Mouse (Mus musculus): ENCODE data around the gene Ube4a. TPM values are rescaled to one million over a fixed set of nuclear protein-coding genes. Genes with fewer than 3 reads are reported as not detected.

Gene Ube4a
- polyA plus RNA-seq, 1 experiment from 2014 or later = 26.3 TPM

DNA sequence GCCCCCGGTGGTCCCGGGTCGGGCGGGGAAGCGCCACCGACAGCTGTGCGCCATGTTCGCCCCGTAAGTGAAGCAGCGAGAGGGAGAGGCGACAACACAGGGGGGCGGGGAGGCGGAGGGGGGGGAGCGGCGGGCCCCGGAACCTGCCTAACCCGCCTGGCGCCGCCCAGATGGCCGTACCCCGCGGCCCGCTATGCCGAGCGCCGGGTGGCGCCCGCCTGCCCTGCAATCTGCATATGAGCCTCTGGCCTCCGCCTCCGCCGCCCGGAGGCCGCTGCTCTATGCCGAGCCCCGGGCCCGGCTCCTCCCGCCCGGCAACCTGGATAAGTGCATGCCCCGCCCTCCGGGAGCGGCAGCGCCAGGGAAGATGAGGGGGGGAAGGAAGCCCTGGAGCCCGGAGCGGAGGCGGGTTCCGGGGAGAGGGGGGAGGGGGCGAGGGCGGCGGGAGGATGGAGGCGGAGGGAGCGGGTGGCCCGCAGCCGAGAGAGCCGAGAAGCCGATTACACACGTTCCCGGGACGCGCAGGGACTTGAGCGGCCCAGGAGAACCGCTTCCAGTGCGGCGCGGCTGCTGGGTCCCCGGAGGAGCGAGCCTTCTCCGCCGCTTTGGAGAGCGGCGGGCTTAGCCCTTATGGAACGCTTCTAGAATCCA is 84.1 kb downstream of the Ube4a start, which contains the start of gene Kmt2a:
Kmt2a (minus strand) TSS at position 76 of the 651 bp plus-strand sequence.
- ATAC-seq (ENCODE audit: low read depth) = peak; percentile 88
- Histone ChIP-seq H3K9ac (ENCODE audit: low read length) (peak within 1 kb of the TSS; percentile 97), H3K9me3 (ENCODE audit: control insufficient read depth, low read length) (no peaks in the 10 kb centered on the region), H3K27ac (ENCODE audit: low read length) (peak within 1 kb of the TSS; percentile 98), H3K4me1 (replicated peaks; ENCODE audit: control insufficient read depth, insufficient read depth, low read length) (peaks cover 25% of the 10 kb centered on the region), H3K36me3 (ENCODE audit: control insufficient read depth, insufficient read depth, low read length) (no peaks in the 10 kb centered on the region), H3K4me2 (ENCODE audit: low read depth, low read length) (peak within 1 kb of the TSS; percentile 98), H3K27me3 (ENCODE audit: control insufficient read depth, insufficient read depth, low read depth, low read length) (no peaks in the 10 kb centered on the region), H3K4me3 (ENCODE audit: low read length) (peak within 1 kb of the TSS; percentile 97)
- WGBS = under 1% methylated on average over 38 of the region's 71 CpGs

- Histone ChIP-seq H3K36me3 (ENCODE audit: control insufficient read depth, insufficient read depth, low read length) (no peaks in the 10 kb centered on the region), H3K9ac (ENCODE audit: low read length) (peak overlapping the region; percentile 97), H3K27me3 (ENCODE audit: control insufficient read depth, insufficient read depth, low read depth, low read length) (no peaks in the 10 kb centered on the region), H3K4me3 (ENCODE audit: low read length) (peak overlapping the region; percentile 97), H3K4me2 (ENCODE audit: low read depth, low read length) (peak overlapping the region; percentile 95), H3K4me1 (replicated peaks; ENCODE audit: control insufficient read depth, insufficient read depth, low read length) (peaks cover 25% of the 10 kb centered on the region), H3K27ac (ENCODE audit: low read length) (peak overlapping the region; percentile 93), H3K9me3 (ENCODE audit: control insufficient read depth, low read length) (no peaks in the 10 kb centered on the region)
- WGBS = under 1% methylated on average over 40 of the region's 44 CpGs
- ATAC-seq (ENCODE audit: low read depth) = peak; percentile 7; the same call in 1 of the 2 replicates
Measured at GRCm38 (mm10) chr9:44880309-44881081, 84.9 kb downstream of the Ube4a start.

- peak overlapping the region; percentile 95 for H3K4me2 ChIP-seq (ENCODE audit: low read depth, low read length)
- no peaks in the 10 kb centered on the region for H3K27me3 ChIP-seq (ENCODE audit: control insufficient read depth, insufficient read depth, low read depth, low read length)
- WGBS = under 1% methylated on average over 13 of the region's 13 CpGs
- peak overlapping the region; percentile 97 for H3K9ac ChIP-seq (ENCODE audit: low read length)
- peaks cover 25% of the 10 kb centered on the region for H3K4me1 ChIP-seq (replicated peaks; ENCODE audit: control insufficient read depth, insufficient read depth, low read length)
- ATAC-seq (ENCODE audit: low read depth) = no peak
- no peaks in the 10 kb centered on the region for H3K36me3 ChIP-seq (ENCODE audit: control insufficient read depth, insufficient read depth, low read length)
- H3K4me3 ChIP-seq (ENCODE audit: low read length) = peak overlapping the region; percentile 97
- 0 out of 2 replicates have a peak overlapping the region, but pooled peaks have one; percentile 2 for H3K27ac ChIP-seq (ENCODE audit: low read length)
- H3K9me3 ChIP-seq (ENCODE audit: control insufficient read depth, low read length) = no peaks in the 10 kb centered on the region
Measured at GRCm38 (mm10) chr9:44879694-44880271, 85.6 kb downstream of the Ube4a start.

- peak overlapping the region; percentile 97 for H3K9ac ChIP-seq (ENCODE audit: low read length)
- H3K27ac ChIP-seq (ENCODE audit: low read length) = no peak overlapping the region
- H3K4me1 ChIP-seq (replicated peaks; ENCODE audit: control insufficient read depth, insufficient read depth, low read length) = peaks cover 25% of the 10 kb centered on the region
- no peaks in the 10 kb centered on the region for H3K36me3 ChIP-seq (ENCODE audit: control insufficient read depth, insufficient read depth, low read length)
- no peak for ATAC-seq (ENCODE audit: low read depth)
- H3K4me3 ChIP-seq (ENCODE audit: low read length) = peak overlapping the region; percentile 97
- H3K27me3 ChIP-seq (ENCODE audit: control insufficient read depth, insufficient read depth, low read depth, low read length) = no peaks in the 10 kb centered on the region
- no peaks in the 10 kb centered on the region for H3K9me3 ChIP-seq (ENCODE audit: control insufficient read depth, low read length)
- 20% methylated on average over 9 of the region's 9 CpGs for WGBS
- H3K4me2 ChIP-seq (ENCODE audit: low read depth, low read length) = peak overlapping the region; percentile 95
Measured at GRCm38 (mm10) chr9:44878776-44879500, 86.5 kb downstream of the Ube4a start.

DNA sequence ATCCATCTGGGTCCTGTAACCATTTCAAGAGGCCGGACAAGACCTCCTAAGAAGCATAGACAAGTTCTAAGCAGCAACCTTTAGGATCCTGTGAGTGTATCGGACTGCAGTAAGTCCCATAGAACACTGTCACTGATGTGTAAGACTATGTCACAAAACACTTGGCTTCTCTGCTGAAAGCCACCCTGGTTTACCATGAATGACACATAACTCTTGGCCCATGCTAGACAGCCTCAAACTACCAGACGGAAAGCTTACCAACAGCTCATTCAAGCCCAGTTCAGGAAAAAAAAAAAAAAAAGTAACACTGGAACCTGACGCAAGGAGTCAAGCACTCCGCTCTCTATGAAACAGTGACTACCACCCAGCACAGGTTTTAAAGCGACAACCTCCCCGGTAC is 87.7 kb downstream of the Ube4a start:
- ATAC-seq (ENCODE audit: low read depth) = no peak
- Histone ChIP-seq H3K9ac (ENCODE audit: low read length) (no peak overlapping the region), H3K27me3 (ENCODE audit: control insufficient read depth, insufficient read depth, low read depth, low read length) (no peaks in the 10 kb centered on the region), H3K27ac (ENCODE audit: low read length) (no peak overlapping the region), H3K4me3 (ENCODE audit: low read length) (no peak overlapping the region), H3K9me3 (ENCODE audit: control insufficient read depth, low read length) (no peaks in the 10 kb centered on the region), H3K36me3 (ENCODE audit: control insufficient read depth, insufficient read depth, low read length) (no peaks in the 10 kb centered on the region), H3K4me1 (replicated peaks; ENCODE audit: control insufficient read depth, insufficient read depth, low read length) (peaks cover 19% of the 10 kb centered on the region), H3K4me2 (ENCODE audit: low read depth, low read length) (no peak overlapping the region)
- 80% methylated on average over 7 of the region's 7 CpGs for WGBS

DNA sequence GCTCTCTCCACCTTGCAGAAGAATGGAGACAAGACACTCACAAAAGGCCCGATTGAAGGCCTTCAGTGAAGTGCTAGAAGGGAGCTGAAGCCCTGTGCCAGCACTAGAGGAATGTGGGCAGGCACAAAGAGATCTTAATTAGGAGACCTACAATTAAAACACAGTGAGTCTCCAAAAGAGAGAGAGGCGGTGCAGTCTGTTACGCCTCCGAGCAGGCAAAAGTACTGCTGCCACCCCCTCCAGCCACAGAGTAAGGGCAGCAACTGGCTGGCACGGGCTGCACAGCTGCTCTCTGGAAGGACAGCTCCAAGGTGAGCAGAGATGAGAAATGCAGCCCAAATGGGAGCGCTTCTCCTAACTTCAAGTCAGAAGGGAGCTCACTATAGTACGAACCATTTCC is 89.9 kb downstream of the Ube4a start:
- Histone ChIP-seq H3K4me1 (replicated peaks; ENCODE audit: control insufficient read depth, insufficient read depth, low read length) (peaks cover 19% of the 10 kb centered on the region), H3K27ac (ENCODE audit: low read length) (no peak overlapping the region), H3K9ac (ENCODE audit: low read length) (no peak overlapping the region), H3K9me3 (ENCODE audit: control insufficient read depth, low read length) (no peaks in the 10 kb centered on the region), H3K36me3 (ENCODE audit: control insufficient read depth, insufficient read depth, low read length) (0 out of 2 replicates have a peak, but pooled peaks cover 2% of the 10 kb centered on the region), H3K4me2 (ENCODE audit: low read depth, low read length) (no peak overlapping the region), H3K27me3 (ENCODE audit: control insufficient read depth, insufficient read depth, low read depth, low read length) (no peaks in the 10 kb centered on the region), H3K4me3 (ENCODE audit: low read length) (no peak overlapping the region)
- no peak for ATAC-seq (ENCODE audit: low read depth)
- 73% methylated on average over 7 of the region's 7 CpGs for WGBS

DNA sequence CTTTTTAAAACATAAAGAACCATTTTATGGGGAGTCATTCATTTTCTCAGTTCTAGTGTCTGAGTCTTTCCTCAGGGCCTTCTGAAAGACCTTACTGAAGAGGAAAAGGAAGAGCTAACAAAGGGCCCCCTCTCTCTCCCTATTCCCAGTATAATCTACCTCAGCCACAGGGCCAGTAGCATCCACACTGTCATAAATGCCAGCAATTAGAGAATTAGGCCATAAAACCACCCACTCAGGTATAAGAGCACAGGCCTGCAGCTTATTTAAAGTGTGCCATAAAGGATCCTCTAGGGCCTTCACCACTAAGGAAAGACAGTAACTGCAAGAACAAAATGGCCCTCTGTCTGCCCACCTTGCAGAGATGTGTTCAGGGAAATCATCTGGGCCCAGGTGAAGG is 91.2 kb downstream of the Ube4a start:
- Histone ChIP-seq H3K36me3 (ENCODE audit: control insufficient read depth, insufficient read depth, low read length) (0 out of 2 replicates have a peak, but pooled peaks cover 2% of the 10 kb centered on the region), H3K27ac (ENCODE audit: low read length) (no peak overlapping the region), H3K4me1 (replicated peaks; ENCODE audit: control insufficient read depth, insufficient read depth, low read length) (peaks cover 9% of the 10 kb centered on the region), H3K9me3 (ENCODE audit: control insufficient read depth, low read length) (no peaks in the 10 kb centered on the region), H3K9ac (ENCODE audit: low read length) (no peak overlapping the region), H3K4me2 (ENCODE audit: low read depth, low read length) (no peak overlapping the region), H3K27me3 (ENCODE audit: control insufficient read depth, insufficient read depth, low read depth, low read length) (no peaks in the 10 kb centered on the region), H3K4me3 (ENCODE audit: low read length) (no peak overlapping the region)
- ATAC-seq (ENCODE audit: low read depth) = no peak

DNA sequence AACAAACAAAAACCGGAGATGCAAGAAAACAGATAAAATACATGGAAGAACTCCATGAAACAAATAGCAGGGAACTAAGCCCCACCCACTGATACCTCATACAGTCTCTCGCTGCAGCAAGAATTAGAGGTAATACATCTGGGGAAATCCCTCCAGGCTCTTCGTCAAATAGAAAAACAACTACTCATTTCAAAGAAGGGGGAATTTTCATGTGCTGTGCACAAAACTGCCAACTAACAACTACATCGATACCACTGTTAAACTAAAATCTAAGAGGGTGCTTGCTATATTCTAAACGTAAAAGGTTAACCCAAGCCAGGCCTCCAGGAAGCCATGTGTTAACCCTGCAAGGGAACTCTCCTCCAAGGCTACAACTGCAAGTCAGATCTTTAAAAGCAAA is 91.7 kb downstream of the Ube4a start:
- Histone ChIP-seq H3K4me1 (replicated peaks; ENCODE audit: control insufficient read depth, insufficient read depth, low read length) (peaks cover 3% of the 10 kb centered on the region), H3K9me3 (ENCODE audit: control insufficient read depth, low read length) (no peaks in the 10 kb centered on the region), H3K27me3 (ENCODE audit: control insufficient read depth, insufficient read depth, low read depth, low read length) (no peaks in the 10 kb centered on the region), H3K27ac (ENCODE audit: low read length) (no peak overlapping the region), H3K4me3 (ENCODE audit: low read length) (no peak overlapping the region), H3K9ac (ENCODE audit: low read length) (no peak overlapping the region), H3K36me3 (ENCODE audit: control insufficient read depth, insufficient read depth, low read length) (0 out of 2 replicates have a peak, but pooled peaks cover 2% of the 10 kb centered on the region), H3K4me2 (ENCODE audit: low read depth, low read length) (no peak overlapping the region)
- WGBS = 54% methylated on average over 5 of the region's 5 CpGs
- no peak for ATAC-seq (ENCODE audit: low read depth)
